Mouse (Mus musculus) gastrocnemius, postnatal 36 days (tissue): ENCODE measurements around the gene Lman1l. TPM values are rescaled to one million over a fixed set of nuclear protein-coding genes. Genes with fewer than 3 reads are reported as not detected.
A peak's percentile ranks its signal among the peaks of the same experiment; 100 is the strongest.

Experiments
- DNase-seq, 2 experiments: peaks; one replicate each; pipeline ENCODE4 v3.0.0; 2022
- intact Hi-C: fragments of 180-260 bp; cut with DNase I; formaldehyde crosslinking; loops from one replicate; pipeline ENCODE4 v1.15.1; 2025
- total RNA-seq, 2 experiments: library from RNA; stranded (reverse); gene quantifications; 2 replicates each; pipeline ENCODE4 v1.2.3; 2021

Lman1l gene
- total RNA-seq, 2 experiments from 2014 or later, result not detected

DNA sequence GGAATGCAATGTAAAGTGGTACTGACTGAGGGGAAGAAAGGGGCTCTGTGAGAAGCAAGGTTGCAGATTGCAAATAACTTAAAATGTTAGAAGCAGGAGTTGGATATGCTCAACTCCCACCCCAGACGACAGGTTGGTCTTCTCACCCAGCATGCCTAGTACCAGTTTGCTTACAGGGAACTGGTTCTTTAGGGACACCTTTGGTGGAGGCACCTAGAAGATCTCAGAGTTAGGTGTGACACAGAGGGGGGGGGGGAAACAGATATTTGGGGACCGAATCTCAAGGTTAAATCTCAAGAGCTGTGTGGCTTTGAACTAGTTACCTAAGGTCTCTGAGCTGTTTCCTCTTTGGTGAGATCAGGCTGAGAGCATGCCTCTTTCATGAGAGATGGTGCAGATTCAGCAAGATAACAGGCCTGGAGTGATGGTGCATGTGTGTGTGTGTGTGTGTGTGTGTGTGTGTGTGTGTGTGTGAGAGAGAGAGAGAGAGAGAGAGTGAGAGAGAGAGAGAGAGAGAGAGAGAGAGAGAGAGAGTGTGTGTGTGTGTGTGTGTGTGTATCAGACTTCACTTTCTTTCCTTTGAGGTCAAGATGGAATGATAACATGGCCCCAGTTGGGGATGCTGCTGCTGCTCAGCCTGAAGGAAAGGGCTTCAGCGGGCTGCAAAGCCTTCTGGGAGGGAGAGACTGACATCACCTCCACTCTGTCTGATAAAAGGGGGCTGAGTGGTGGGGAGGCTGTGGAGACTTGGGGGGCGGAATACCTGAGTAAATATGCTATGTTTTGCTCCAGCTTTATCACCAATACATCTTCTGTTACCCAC lies 26.9 kb upstream of the Lman1l start:
- intact Hi-C loops, result no loop called here
- no peak for DNase-seq

DNA sequence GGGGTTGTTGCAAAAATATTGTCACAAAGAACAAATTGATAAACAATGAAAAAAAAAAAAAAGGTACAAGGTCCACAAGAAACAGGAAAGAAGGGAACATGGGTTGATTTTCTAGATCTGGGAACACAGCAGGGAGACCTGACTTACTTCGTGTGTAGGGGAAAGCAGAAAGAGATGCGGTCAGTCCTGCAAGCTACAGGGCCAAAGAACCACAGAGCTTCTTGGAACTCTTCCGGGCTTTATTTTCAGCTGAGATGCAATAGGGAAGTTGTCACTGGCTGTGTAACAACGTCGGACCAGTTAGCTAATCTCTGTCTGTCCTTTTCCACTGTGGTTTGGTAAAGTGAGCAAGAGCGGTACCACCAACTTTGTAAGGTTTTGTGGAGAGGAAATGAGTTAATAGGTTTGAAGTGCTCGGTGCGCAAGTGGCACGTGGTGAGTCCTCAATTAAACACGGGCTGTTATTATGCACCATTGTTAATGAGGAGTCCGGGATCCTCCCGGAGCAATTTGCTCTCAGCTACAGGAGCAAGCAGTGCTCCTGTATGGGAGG lies 26.1 kb upstream of the Lman1l start:
- DNase-seq, result no peak
- intact Hi-C loops, result no loop called here

DNA sequence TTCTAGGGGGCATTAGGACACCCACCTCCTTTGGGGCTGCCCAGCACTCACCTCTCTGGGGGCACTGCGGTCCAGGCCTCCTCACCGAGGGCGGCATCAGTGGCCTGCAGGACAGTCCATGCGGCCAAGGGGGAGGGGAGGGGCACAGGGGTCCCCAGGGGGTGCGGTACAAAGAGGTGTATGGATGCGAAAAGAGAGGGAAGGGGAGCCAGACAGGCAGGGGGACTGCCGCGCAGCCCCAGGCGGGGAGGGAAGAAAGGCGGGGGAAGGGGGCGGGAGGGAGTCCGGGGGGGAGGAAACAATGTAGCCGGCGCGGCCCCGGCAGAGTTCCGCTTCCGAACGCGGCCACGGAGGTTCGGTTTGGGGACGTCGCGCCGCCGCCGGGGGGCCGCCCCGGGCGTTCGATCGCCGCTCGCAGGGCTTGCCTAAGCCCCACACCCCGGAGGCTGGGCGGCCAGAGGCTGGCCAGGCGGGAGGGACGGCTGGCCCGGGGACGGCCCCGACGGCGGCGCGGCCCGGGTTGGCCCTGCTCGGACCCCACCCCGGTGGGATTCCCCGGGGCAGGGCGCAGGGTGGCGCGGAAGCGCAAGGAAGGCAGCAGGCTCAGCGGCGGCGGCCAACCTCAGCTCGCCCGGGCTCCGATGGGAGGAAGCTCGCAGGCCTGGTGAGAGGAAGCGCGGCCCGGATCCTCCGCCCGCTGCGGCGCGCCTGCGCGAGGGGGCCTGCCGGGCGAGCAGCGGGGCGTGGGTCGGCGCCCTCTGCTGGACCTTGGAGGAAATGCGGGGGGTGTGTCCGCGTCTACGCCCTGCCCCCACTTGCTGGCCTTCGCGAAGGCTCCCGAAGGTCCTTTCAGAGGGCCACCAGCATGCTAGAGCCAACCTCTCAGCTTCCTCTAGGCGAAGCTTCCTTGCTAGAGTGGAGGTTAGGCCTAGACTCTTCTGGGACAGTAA lies 24.6 kb upstream of the Lman1l start:
- peak; percentile 90 to 93 for DNase-seq
- intact Hi-C loops, result no loop called here

DNA sequence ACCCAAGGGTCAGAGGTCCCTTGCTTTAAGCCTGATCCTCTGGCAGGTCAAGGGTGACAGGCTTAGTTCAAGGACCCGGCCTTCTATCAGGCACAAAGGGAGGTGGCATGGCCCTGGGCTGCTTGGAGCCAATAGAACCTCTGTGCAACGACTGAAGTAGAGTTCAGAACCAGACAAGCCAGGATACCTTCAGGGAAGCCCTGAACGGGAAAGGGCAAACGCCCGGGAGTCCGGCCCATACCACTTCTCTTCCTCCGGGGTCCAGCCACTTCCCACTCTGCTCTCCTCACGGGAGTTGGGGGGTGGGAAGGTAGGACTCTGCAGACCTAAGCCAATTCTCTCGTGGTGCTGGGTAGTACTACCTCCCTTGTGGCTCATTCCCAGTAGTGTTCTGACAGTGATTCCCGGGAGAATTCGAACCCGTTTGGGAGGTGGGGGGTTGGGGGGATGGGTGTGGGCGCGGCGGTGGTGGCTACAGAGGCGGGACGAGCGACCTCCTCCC lies 23.9 kb upstream of the Lman1l start:
- intact Hi-C loops, result no loop called here
- DNase-seq, result no peak

DNA sequence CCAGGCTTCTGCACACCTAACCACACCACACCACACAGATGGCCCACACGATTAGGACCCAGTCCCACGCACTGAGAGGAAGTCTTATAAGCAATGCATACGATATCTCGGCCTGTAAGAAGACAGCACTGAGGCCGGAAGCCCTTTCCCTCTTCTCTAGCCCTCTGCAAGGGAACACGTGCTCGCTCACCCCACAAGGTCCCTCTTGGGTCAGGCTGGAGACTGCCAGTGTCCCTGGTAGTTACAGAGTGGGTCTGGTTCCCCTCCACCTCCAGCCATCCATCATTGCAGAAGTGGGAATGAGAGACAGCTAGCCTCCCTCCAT lies 23.2 kb upstream of the Lman1l start:
- intact Hi-C loops, result no loop called here
- DNase-seq, result no peak

DNA sequence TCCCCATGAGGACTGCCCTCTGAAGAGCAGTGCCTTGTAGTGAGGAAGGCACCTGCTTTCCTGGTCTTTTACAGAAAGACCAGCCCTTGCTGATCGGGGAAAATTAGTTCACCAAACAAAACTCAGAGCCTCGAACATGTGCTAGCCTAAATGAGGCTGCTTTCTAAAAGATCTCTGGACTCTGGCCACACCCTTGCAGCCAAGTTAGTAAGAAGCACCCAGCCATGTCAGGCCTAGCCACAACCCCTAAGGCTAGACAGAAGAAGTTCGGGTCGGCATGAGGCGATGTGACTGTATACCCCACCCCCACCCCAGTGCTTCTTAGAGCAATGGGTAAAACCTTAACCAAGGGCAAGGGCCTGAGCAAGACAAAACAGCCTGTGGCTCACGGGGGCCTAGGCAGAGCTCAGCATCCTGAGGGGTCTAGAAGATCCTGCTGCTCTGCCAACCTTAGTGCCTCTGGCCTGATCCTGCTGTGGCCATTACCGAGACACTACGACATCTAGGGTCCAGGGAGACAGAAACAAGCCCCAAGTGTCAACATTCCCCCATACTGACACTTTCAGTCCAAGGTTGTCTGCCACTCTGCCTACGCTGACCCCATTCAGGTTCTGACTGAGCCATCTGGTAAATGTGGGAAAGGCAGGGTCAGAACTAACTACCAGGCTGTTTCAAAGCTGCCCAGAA lies 22.7 kb upstream of the Lman1l start:
- intact Hi-C loops, result no loop called here
- no peak for DNase-seq

DNA sequence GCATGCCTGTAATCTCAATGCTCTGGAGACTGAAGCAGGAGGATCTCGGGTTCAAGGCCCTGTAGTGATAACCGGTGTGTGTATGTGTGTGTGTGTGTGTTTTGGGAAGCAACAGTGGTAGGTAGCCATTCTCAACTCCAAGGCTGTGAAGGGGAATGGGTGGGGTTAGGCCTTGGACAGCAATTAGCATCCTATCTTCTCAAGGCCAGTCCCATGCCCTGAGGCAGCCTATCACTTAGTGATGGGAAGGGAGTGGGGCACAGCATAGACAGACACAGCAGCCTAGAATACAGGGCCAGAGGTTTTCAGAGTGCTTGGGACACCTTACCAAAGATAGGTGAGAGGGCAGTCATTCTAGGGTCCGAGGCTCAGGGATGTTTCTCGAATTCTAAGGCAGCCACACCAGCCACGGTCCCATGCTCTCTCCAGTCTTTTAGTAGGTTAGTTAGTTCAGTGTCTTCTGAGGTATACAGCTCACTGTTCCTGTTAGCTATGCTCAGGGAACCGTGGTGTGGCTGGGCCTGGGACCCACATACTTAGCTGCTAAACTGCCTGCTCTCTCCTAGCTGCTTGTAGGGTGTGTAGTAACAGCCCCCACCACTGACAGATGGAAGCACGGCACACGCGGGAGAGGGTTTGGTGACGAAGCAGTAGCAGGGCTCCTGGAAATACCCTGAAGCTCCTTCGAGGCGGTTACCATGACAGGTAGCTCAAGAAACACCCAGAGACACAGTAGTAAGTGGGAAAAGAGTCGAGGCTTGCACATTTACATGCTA lies 21.4 kb upstream of the Lman1l start:
- intact Hi-C loops, result no loop called here
- no peak for DNase-seq

DNA sequence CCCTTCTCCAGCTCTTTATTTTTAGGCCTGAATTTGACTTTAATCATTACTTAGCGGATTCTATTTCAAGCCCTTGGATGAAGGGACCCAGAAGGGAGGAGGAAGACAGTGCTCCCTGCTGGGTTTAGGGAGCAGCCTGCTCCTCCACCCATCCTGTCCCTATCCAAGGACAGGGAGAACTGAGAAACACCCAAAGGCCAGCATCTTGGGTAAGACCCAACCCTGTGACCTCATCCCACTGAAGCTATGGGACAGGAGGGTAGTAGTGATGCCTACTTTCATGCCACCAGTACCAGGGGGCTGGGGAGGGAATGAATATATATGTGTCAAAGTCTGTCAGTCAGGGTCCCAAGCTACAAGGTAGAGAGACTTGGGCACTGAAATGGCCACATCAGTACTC lies 20.4 kb upstream of the Lman1l start:
- intact Hi-C loops, result no loop called here
- DNase-seq, result no peak

DNA sequence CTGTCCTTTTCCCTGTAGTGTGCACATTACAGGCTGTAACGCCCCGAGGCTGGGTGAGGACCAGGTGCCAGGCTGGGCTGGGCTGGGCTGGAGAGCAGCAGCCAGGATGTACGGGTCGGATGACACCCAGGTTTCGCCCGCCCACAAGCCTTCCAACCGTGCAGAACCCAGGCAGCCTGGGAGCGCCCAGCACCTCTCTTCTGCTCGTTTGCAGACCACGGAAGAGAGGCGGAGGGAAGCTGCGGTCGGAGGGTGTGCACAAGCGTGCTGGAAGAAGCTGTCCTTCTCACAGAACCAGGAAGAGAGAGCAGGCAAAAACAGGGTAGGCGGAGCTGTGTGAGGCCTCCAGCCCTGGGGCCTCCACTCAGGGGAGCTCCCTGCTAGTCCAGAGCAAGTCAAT lies 19.8 kb upstream of the Lman1l start:
- DNase-seq, result peak; percentile 51 to 55

DNA sequence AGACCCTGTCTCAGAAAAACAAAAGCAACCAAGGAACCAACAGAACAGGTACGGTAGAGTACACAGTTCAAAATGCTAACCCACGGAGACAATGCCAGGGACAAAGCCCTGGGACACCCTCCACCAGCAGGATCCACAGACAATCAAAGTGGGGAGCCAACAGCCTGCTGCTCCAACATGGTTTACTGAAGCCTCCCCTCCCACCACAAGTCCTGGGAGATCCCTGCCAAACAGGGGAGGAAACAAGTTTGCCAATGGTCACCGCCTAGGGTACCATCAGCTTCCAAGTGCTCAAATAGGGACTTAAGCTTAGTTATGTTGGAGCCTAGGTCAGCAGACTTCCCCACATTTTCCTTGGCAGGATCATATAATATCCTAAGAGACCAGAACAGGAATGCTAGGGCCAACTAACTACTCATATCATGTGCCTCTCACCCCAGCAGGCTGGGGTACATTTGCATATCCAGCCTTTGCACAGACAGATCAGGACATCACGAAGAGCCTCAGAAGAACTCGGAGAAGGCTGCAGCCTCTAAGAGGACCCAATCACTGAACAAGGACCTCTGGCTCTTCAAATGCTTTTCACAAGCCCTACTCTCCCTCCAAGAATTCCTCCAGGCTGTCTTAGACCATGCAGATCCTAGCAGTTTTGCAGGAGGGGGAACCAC lies 19.2 kb upstream of the Lman1l start:
- intact Hi-C loops, result no loop called here
- DNase-seq, result no peak

More for the DNA sequence above, 19.8 kb upstream of the Lman1l start:
- intact Hi-C loops, result no loop called here

DNA sequence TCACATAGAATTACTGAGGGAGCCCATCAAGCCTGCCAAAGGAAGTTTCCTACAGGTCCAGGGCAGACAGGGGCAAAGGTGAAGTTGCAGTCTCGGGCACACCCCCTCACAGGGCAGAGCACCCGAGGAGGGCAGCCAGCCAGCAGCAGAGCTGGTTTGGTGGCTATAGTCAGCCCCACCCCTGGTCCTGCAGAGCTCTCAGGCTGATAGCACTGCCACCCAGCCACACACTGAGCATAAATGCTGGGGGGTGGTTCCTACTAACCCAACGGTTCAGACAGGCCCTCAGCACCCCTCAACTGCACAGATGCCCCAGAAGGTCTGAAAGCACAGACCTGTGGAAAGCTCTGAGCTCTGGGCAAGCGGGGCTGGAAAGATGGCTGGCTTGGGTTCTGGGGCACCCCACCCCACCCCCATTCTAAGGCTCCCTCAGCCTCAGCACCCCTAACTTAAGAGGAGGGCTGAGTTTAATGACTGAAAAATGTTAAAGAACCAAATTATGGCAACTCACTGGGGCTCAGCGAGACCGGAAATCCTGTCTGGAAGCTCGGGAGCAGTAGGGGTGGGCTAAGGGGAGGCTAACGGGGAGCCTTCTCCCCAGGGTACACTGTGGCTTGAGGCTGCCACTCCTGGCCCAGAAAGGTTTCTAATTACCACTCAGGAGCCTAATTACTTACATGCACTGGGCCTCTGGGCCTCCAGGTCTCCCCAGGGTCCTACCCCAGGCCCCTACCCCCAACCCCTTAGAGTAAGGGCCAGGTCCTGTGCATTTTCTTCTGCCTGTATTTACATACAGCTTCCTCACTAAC lies 18.3 kb upstream of the Lman1l start:
- intact Hi-C loops, result no loop called here
- DNase-seq, result no peak

DNA sequence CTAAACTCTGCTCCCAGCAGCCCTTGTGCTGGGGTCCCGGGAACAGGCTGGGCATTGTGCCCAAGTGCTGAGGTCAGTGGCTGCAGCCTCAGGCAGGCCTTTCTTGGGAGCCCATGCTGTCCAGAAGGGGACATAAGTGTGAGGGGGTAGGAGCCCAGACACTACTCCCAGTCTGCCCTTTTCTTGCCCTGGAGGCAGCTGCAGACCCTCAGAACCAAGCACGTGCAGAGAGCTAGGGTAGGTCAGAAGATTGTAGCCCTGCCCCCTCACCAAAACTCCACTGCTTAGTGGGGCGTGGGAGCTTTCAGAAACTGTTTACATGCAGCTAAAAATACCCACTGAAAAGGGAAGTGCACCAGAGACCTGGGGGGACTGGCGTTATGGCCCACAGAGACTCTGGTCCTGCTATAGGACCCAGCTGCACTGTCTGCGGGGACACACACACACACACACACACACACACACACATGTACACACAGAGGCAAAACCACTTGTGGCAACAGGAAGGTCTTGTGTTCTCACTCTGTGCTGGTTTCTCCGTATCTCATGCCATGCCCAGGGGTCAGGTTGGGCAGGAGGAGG lies 17.3 kb upstream of the Lman1l start:
- peak in 1 of 2 experiments; percentile 59 for DNase-seq
- intact Hi-C loops, result no loop called here

DNA sequence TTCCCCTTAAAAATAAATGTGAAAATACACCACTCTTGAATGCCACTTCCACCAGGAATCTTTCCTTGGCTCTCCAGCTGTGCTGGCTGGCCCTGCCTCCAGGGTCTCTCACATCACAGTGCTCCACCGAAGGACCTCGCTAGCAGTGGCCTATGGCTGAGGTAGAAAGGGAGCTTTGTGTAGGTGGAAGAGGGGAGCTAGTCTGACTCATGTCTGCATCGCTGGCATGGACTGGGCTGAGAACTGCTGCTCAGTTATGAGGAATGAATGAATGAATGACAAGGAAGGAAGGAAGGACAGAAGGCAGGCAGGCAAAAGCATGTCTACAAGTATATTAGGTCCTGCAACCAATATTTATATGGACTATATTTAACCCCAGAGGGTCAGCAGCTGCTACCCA lies 16.7 kb upstream of the Lman1l start:
- intact Hi-C loops, result no loop called here
- no peak for DNase-seq

DNA sequence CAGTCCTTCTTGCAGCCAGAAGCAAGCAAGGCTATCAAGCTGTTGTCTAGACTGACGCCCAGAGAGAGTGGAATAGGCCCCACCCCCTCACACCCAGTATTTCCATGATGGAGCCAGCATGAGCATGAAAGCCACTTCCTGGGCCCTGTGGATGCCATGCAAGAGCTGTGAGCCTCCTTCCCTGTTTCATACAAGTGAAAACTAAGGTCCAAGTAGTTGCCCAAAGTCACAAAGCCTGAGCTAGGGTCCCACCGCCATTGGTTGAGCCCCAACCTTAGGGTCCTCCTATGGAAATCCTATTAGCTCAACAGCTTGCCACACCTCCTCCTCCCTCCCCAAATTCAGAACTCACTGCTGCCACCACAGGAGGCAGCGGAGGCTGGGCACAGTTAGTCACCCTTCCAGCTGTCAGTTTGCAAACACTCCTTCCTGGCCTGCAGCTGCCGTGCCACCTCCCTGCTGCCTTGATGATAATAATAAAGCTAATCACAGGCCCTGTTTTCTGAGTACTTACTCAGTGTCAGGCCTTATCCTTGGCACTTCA lies 13.0 kb upstream of the Lman1l start:
- intact Hi-C loops, result no loop called here
- no peak for DNase-seq

DNA sequence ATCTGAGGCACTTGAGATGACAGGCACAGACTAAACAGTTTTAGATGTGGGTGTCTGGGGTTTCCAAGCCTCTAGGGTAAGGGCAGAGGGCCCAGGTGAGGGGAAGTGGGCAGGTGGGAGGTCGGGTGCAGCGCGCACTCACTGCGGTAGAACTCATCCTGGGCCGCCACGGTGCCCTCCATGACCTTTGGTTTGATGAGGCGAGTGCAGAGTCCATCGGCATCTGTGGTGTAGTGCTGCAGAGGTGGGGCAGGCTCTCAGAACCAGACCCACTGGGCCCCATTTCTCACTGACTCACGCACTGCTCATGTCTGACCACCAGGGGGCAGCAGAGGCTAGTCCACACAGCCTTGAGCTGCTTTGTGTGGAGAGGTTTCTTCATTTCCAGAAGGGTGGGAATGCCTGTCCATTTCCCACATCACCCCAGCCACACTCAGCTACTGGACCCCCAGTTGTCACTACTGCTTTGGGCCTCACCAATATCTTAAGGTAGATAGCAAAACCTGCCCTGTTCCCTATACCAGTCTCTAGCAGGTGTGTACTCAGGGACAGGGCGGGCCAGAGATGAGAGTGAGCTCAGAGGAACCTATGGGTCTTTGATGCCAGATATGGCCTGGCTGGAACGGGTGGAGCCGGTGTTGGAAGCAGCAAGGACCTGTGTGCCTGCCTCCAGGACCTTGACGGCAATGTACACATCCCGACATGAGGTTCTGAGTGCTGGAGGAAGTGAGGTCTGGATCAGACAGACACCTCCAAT lies 8.7 kb upstream of the Lman1l start:
- DNase-seq, result peak; percentile 69 to 74
- intact Hi-C loops, result loop anchor here (1.0 kb wide), 1 partner anchor 26 kb away; no protein-coding TSS in a partner anchor

DNA sequence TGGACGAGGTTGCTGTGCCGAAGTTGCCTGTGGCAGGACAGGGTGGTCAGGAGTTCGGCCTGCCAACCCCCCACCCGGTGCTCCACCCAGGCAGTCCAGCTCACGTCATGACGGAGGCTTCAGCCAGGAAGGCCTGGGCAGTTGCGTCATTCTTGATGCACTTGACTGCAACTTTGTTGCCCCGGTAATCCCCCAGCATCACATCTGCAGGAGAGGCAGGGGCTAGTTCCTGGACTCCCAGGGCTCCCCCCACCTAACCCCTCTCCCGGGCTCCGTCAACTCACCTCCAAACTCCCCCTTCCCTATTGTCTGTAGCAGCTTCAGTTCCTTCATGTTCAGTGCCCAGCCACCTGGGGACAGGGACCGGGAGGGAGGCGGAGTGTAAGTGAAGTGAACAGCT lies 8.1 kb upstream of the Lman1l start:
- no peak for DNase-seq
- intact Hi-C loops, result loop anchor here (1.0 kb wide), 1 partner anchor 27 kb away; no protein-coding TSS in a partner anchor

DNA sequence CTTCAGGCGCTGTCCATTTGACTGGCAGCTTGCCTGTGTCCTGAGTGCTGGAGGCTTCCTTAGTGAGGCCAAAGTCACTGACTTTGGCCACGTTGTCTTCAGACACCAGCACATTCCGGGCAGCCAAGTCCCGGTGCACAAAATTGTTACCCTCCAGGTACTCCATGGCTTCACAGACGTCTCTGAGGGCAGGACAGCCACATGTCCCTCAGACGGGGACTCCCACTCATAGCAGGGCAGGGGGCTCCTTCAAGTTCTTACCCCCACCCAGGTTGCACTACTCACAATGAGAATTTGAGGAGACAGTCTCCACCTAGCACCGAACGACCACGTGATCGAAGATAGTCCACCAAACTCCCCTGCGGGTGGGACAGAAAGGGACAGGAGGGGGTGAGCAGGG lies 7.3 kb upstream of the Lman1l start:
- DNase-seq, result no peak
- intact Hi-C loops, result no loop called here
